Mouse (Mus musculus) mouse trophoblast stem cell (cell line): ENCODE measurements around the gene Vps53.
"Not testable (repeated sequence)": the region's sequence is repeated elsewhere in the genome, so short reads cannot be mapped to it uniquely, and the experiment has no call there.

Source experiments
- in situ Hi-C, 2 experiments: fragments of 300-500 bp; cut with MseI, MboI; formaldehyde crosslinking; loops; 2 replicates in 1 of 2; 3 replicates in 1 of 2; pipeline ENCODE4 v1.15.1; 2025

The Vps53 gene

DNA sequence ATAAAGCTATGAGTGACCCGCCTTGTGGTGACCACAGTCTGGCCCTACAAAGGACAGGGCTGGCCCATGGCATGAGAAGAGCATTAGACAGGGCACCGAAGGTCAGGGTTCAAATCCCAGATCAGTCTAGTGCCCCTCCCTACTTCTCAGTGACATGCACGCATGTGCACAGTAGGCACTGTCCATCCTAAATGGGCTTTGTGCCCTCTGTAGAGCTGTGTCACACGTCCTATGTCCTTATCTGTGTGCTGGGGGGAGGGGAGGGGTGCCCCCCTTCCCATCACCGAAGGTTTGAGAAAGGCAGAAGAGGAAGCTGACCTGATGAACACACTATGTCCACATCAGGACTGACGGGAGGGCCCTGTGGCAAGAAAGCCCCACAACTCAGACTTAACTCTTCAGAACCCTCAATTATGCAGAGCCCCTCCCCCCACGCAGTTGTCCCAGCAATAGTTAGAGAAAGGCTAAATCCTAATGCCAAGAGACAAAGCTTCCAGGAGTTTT, 154.3 kb downstream of the Vps53 start:
- in situ Hi-C loops = no loop called here

DNA sequence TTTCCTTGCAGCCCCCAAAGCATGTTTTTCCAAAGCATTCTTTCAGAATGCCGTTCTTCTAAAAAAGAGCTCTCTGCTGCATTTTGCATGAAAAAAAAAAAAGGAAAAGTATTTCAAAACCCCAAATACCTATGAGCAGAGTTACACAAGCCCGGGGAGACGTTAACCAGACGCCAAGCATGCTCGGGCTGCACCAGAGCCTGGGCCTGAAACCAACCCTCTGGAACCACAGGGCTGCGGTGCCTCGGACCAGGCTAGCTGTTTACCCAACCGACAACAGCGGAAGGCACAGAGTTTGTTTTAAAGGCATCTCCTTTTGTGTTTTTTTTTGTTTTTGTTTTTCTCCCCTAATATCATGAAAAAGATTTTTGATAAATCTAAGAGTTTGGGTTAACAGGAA, 158.5 kb downstream of the Vps53 start:
- in situ Hi-C loops = no loop called here

DNA sequence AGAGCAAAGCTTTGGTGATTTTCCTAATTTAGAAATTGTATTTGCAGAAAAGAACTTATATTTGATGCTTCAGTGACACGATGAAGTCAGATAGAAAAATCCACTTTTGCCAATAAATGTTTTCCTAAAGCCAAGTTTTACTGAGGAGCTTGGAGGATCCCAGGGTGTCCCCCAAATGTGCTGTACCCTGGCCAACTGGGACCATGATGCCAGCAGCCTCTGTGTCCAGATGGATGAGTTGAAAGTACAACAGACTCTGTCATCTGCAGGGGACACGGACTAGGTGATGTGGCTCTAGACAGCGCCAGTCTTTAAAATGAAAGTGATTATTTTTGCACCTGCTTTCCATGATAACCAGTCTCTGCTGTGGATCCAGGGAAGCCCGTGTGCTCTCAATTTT, 159.6 kb downstream of the Vps53 start:
- in situ Hi-C loops = no loop called here

DNA sequence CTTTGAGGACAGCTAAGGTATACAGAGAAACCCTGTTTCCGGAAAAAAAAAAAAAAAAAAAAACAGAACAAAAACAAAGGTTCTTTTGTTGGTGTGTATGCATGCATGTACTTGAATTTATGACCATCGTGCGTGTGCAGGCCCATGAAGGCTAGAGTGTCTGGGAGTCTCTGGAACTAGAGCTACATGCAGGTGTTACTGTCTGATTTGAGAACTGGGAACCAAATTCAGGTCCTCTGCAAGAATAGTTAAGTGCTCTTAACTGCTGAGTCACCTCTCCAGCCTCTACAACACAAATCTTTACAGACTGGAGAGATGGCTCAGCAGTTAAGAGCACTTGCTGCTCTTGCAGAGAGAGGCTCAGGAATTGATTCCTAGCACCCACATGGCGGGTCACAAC, 163.6 kb downstream of the Vps53 start:
- in situ Hi-C loops = no loop called here

DNA sequence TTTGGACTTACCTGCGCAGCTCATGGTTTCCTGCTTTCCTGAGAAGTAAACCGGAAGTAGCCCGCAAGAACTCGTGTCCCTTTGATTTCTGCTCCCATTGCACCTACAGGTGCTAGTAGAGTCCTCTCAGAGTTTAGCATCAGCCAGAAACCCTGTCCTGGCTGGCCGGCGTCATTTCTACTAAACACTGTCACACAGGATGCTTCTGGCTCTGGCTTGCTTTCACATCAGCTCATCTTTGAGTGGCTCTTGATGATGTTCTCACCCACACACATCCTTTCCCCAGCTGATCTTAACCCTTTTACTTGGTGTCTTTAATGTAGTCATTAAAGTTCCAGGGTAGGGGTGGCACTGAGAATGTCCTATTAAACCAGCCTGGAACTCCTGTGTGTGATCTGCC, 164.2 kb downstream of the Vps53 start:
- in situ Hi-C loops = no loop called here

DNA sequence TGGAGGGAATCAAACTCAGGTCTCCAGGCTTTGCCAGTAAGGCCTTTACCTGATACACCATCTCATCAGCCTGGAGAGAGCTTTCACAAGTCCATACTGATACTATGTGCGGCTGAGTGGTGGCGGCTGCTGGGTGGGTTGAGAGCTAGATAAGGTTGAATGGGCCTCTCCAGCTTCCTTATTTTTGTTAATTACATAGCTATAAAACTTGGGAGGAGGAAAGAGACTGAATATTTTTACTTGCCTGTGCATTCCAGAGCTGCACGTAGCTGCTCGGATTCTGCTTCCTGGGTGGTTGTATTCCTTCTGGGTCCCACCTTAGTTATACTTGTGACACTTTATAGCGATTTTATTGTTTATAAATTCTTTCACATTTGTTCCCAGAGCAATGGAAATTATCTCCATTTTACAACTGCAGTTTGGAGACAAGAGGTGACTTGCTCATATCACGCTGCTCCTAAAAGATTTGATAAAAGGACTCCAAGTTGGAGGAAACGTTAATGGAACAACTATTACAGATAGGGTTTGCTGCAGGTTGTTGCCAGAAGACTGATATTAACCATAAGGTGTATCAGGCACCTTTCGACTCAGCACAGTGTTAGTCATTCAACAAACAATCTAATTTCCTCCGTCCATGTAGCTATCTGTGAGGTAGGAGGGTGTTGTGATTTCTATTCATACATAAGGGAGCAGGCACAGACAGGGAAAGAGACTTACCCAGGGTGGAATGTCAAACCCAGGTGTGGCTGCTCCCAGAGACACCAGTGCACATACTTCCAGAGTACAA, 168.4 kb downstream of the Vps53 start:
- in situ Hi-C loops = no loop called here

DNA sequence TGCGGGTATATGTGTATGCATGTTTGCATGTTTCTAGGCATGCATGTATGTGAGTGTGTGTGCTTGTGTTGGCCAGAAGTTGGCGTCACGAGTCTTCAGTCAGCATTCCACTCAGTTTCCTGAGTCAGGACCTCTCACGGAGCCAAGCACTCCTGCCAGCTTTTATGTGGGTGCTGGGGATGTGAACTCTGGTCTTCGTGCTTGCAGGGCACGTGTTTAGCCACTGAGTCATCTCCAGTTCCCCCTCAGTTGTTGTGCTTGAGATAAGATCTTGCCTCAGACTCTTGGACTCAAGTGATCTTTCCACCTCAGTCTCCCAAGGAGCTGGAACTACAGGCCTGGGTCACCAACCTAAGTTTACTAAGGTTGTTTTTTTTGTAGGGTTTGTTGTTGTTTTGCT, 170.3 kb downstream of the Vps53 start:
- in situ Hi-C loops = no loop called here

DNA sequence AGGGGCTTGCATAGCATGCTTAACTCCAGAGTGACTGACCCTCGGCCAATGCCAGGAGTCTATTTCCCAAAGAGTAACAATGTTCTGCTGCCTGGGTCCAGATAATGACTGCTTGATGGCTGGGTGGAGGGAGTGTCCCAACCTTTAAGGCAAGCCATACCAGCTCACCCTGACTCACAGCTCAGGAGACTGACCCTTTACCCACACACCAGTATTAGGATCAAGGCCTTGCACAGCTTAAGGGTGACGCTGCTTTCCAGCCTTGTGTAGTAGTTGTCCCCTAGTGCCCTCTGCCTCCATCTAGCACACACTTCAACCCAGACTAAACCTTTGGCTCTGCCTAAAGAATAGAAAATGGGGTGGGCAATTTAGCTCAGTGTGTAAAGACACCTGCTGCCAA, 171.3 kb downstream of the Vps53 start:
- in situ Hi-C loops = no loop called here

DNA sequence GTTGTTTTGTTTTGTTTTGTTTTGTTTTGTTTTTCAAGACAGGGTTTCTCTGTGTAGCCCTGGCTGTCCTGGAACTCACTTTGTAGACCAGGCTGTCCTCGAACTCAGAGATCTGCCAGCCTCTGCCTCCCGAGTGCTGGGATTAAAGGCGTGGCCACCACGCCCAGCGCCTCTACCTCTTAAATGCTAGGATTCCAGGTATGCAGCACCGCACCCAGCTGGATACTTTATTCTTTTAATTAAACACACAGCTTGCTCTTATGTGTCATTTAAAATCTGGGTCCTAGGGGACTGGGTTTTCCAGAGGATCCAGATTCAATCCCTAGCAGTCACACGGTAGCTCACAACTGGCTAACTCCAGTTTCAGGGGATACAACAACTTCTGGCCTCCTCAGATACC, 175.2 kb downstream of the Vps53 start:
- in situ Hi-C loops = not testable (repeated sequence)

DNA sequence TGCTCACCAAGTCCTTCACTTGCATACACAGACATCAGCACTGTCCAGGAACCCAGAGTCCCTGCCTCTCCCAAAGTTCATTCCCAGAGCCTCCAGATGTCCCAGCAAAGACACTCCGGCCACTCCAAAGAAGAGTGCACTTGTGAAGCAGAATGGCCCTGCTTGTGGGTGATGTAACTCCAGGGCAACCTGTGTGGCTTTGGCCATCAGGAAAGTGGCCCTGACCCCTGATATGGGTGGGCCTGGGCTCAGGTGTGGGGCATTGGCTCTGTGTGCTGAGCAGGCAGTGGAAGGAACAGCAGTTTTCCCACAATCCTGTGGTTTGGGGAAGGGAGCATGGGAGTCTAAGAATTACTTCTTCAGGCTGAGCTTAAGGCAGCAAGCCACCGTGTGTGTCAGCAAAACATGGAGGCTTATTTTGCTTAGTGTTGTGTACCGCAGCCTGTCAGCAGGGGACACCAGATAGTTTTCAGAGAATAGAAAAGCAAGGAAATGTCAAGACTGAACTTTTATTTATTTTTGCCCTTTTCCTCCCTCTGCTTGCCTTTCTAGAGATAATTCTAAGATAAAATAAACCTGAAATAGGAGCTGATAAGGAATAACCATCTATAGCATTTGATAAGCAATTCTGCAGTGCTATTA, 178.1 kb downstream of the Vps53 start:
- in situ Hi-C loops = no loop called here

DNA sequence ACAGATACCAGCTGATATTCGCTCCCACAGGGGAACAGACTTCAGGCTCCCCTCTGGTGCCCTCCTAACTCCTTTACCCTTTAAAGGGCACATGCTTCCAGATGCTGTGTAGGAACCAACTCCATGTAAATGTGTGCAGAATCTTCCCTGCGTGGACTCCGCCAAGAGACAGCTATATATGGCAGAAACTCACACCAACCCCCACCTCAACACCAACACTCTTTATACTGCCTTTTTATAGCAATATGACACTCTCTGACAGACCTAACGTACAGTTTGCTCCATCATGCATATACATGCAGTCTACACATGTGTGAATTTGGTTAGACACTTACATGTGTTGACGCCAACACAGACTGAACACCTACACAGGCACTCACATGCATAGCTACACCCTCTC, 178.7 kb downstream of the Vps53 start:
- in situ Hi-C loops = no loop called here

DNA sequence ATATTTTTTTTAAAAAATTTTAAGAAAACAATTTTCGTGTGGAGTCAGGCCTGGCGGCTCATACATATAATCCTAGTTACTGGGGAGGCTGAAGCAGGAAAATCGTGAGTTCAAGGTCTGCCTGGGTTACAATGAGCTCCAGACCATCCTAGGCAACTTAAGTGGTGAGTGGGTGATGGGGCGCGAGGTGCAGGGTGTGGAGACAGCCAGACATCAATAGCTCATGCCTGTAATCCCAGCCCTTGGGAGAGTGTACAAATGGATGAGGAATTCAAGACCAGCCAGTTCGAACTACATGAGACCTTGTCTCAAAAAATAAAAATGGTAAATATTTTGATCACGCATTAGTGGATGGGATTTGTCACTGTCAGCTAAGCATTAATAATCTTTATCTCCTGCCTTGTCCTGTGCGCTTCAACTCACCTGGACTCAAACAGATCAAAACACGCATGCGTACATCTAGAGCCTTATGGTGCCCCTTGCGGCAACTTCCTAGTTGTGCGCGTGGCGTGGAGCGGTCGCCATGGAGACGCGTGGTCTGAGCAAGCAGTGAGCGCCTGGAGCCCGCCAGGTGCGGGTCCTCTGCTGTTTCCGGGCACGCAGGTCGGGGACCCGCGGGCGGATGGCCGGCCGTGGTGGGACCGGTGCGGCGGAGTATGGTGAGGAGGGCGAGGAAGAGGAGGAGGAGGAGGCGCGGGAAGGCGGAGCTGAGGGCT, 179.8 kb downstream of the Vps53 start, which contains the start of gene 1700016K19Rik:
1700016K19Rik (plus strand) TSS at position 473 of the 716 bp plus-strand sequence.
- in situ Hi-C loops = no loop called here
